Mouse (Mus musculus) stomach, postnatal 0 days (tissue): ENCODE measurements around the gene Galnt10.

Experiments used
- CTCF ChIP-seq: IDR thresholded peaks from 2 replicates; pipeline ENCODE4 v1.5.1; 2016; ENCODE audit warnings: antibody characterized with exemption, low read depth, mild to moderate bottlenecking, moderate library complexity
- EP300 ChIP-seq: optimal IDR thresholded peaks from 2 replicates; pipeline ENCODE3; 2016; ENCODE audit warnings: antibody characterized with exemption

DNA sequence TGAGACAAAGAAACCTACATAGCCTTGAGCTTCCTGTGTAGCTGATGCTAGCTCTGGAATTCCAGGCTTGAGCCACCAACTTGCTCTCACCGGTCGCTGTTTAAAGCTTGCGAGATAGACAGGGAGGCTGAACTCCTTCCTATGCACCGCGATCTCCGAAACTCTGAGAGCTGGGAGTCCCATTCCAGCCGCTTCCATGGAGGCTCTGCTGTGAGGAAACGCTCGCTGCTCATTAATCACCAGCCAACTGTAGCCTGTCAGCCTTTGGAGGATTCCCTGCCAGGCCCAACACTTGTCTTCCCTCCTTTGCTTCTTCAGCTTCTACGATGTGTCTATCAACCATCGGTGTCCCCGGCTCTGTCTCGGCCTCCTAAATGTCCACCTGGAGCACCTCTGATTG lies 29.4 kb upstream of the Galnt10 start:
- no peak for TF ChIP-seq CTCF
- TF ChIP-seq EP300, result no peak
